ENCODE assay signal across 8 mouse cellular contexts in genomic region chr2:155956134-155957059, GRCm38 (mm10). TPM values are rescaled to one million over a fixed set of nuclear protein-coding genes. Genes with fewer than 3 reads are reported as not detected.
DNase-seq lines count a peak whose midpoint lies in the region; ATAC-seq and TF ChIP-seq lines count a peak whose summit lies in the region.

TSS of gene Cep250 (plus strand) at chr2:155956458.

- no peak for TF ChIP-seq CTCF in CH12.LX (conservative IDR thresholded peaks at IDR 0.05 in 1 of 2, IDR thresholded peaks at IDR 0.05 in 1 of 2; ENCODE audit: low read depth in 2 of 2, low read length in 2 of 2)
- TF ChIP-seq CTCF in heart, postnatal 0 days (IDR thresholded peaks at IDR 0.05; ENCODE audit: low read depth), result no peak
- TF ChIP-seq CTCF in testis, adult 2 months (IDR thresholded peaks at IDR 0.05; ENCODE audit: control insufficient read depth, insufficient read depth, insufficient replicate concordance, low read depth, low read length), result no peak

- no peaks in the 10 kb centered on the region for H3K9me3 ChIP-seq in CH12.LX (replicated peaks; ENCODE audit: low read length)
- H3K9me3 ChIP-seq in forebrain, embryonic 12.5 days, result no peaks in the 10 kb centered on the region
- no peaks in the 10 kb centered on the region for H3K9me3 ChIP-seq in heart, postnatal 0 days (replicated peaks; ENCODE audit: control insufficient read depth, low read length)
- H3K9me3 ChIP-seq in liver, embryonic 16.5 days (replicated peaks; ENCODE audit: control insufficient read depth, low read length), result no peaks in the 10 kb centered on the region
- H3K9me3 ChIP-seq in neural tube, embryonic 13.5 days, result no peaks in the 10 kb centered on the region

- ATAC-seq in forebrain, embryonic 12.5 days (ENCODE audit: low FRiP score), result peak; percentile 96
- ATAC-seq in heart, postnatal 0 days (ENCODE audit: insufficient read depth, low read depth), result peak; percentile 98
- ATAC-seq in liver, embryonic 16.5 days (ENCODE audit: low read depth), result peak; percentile 100
- ATAC-seq in neural tube, embryonic 13.5 days (ENCODE audit: low read depth), result peak; percentile 96

- H3K27me3 ChIP-seq in CH12.LX (replicated peaks), result peaks cover 11% of the 10 kb centered on the region
- peaks cover 10% of the 10 kb centered on the region for H3K27me3 ChIP-seq in forebrain, embryonic 12.5 days
- no peaks in the 10 kb centered on the region for H3K27me3 ChIP-seq in heart, postnatal 0 days (ENCODE audit: control insufficient read depth, insufficient read depth, low read length)
- no peaks in the 10 kb centered on the region for H3K27me3 ChIP-seq in liver, embryonic 16.5 days (ENCODE audit: control insufficient read depth, insufficient read depth, low read depth, low read length)
- H3K27me3 ChIP-seq in neural tube, embryonic 13.5 days, result peaks cover 6% of the 10 kb centered on the region
- no peaks in the 10 kb centered on the region for H3K27me3 ChIP-seq in testis, adult 2 months (ENCODE audit: control insufficient read depth, insufficient read depth, low read length)

- peaks cover 0 to 12% of the 10 kb centered on the region in 2 experiments for H3K36me3 ChIP-seq in CH12.LX (replicated peaks in 1 of 2; ENCODE audit: control insufficient read depth in 1 of 2, insufficient read depth in 1 of 2, low read length in 1 of 2)
- H3K36me3 ChIP-seq in forebrain, embryonic 12.5 days (replicated peaks), result peaks cover 9% of the 10 kb centered on the region; the same call in 1 of the 2 replicates
- H3K36me3 ChIP-seq in heart, postnatal 0 days (replicated peaks; ENCODE audit: control insufficient read depth, insufficient read depth, low read length), result no peaks in the 10 kb centered on the region
- no peaks in the 10 kb centered on the region for H3K36me3 ChIP-seq in liver, embryonic 16.5 days (ENCODE audit: control insufficient read depth, insufficient read depth)
- 0 out of 2 replicates have a peak, but pooled peaks cover 3% of the 10 kb centered on the region for H3K36me3 ChIP-seq in neural tube, embryonic 13.5 days
- H3K36me3 ChIP-seq in testis, adult 2 months (ENCODE audit: control insufficient read depth, insufficient read depth, low read length), result no peaks in the 10 kb centered on the region

- H3K4me2 ChIP-seq in CH12.LX (ENCODE audit: insufficient read depth, low read depth, poor library complexity, severe bottlenecking), result peak within 1 kb of the TSS; percentile 73
- H3K4me2 ChIP-seq in forebrain, embryonic 12.5 days, result peak within 1 kb of the TSS; percentile 68
- H3K4me2 ChIP-seq in heart, postnatal 0 days (ENCODE audit: low read depth, low read length), result peak within 1 kb of the TSS; percentile 96
- peak within 1 kb of the TSS; percentile 99 for H3K4me2 ChIP-seq in liver, embryonic 16.5 days (ENCODE audit: low read depth, low read length)
- H3K4me2 ChIP-seq in neural tube, embryonic 13.5 days, result peak within 1 kb of the TSS; percentile 72

- in situ Hi-C loops in CH12.LX (cut with MboI; ENCODE audit: low pct_ligation_motif_present, low pct_unique_long_range_greater_than_20kb, low sequenced_read_pairs), result no loop called here

- peaks cover 15% of the 10 kb centered on the region; the same call in 1 of the 2 replicates for H3K79me2 ChIP-seq in CH12.LX (replicated peaks; ENCODE audit: control insufficient read depth, extremely low read depth, insufficient read depth, poor library complexity, severe bottlenecking)

- peak within 1 kb of the TSS; percentile 24; the same call in 1 of the 2 replicates for H3K27ac ChIP-seq in CH12.LX (ENCODE audit: insufficient read depth, low read depth)
- peak within 1 kb of the TSS; percentile 90 for H3K27ac ChIP-seq in forebrain, embryonic 12.5 days
- H3K27ac ChIP-seq in heart, postnatal 0 days (ENCODE audit: low read depth), result peak within 1 kb of the TSS; percentile 85
- peak within 1 kb of the TSS; percentile 91 for H3K27ac ChIP-seq in liver, embryonic 16.5 days (ENCODE audit: low read length)
- H3K27ac ChIP-seq in neural tube, embryonic 13.5 days (replicated peaks), result peak within 1 kb of the TSS; percentile 92
- peak within 1 kb of the TSS; percentile 98 for H3K27ac ChIP-seq in testis, adult 2 months (ENCODE audit: control insufficient read depth, insufficient read depth, low read depth, low read length)

- peak within 1 kb of the TSS; percentile 78 to 97 (median 90) for H3K4me3 ChIP-seq in CH12.LX (replicated peaks in 1 of 3; ENCODE audit: low read depth in 2 of 3, low read length in 2 of 3, poor library complexity in 1 of 3)
- H3K4me3 ChIP-seq in forebrain, embryonic 12.5 days (replicated peaks), result peak within 1 kb of the TSS; percentile 92
- H3K4me3 ChIP-seq in heart, postnatal 0 days (ENCODE audit: low read depth, low read length), result peak within 1 kb of the TSS; percentile 91
- H3K4me3 ChIP-seq in liver, embryonic 16.5 days (ENCODE audit: low read depth, low read length), result peak within 1 kb of the TSS; percentile 89
- peak within 1 kb of the TSS; percentile 94 for H3K4me3 ChIP-seq in neural tube, embryonic 13.5 days
- peak within 1 kb of the TSS; percentile 92 for H3K4me3 ChIP-seq in testis, adult 2 months (ENCODE audit: control insufficient read depth, low read depth, low read length)

- TF ChIP-seq RAD21 in CH12.LX (IDR thresholded peaks at IDR 0.05; ENCODE audit: low read depth, low read length), result no peak

- H3K9ac ChIP-seq in CH12.LX (ENCODE audit: insufficient read depth, low read depth), result peak within 1 kb of the TSS; percentile 98
- peak within 1 kb of the TSS; percentile 94 for H3K9ac ChIP-seq in forebrain, embryonic 12.5 days
- peak within 1 kb of the TSS; percentile 92 for H3K9ac ChIP-seq in heart, postnatal 0 days (replicated peaks; ENCODE audit: low read depth, low read length)
- H3K9ac ChIP-seq in liver, embryonic 16.5 days (ENCODE audit: low read depth, low read length), result peak within 1 kb of the TSS; percentile 93
- H3K9ac ChIP-seq in neural tube, embryonic 13.5 days, result peak within 1 kb of the TSS; percentile 93

- no peak for TF ChIP-seq EP300 in CH12.LX (IDR thresholded peaks at IDR 0.05; ENCODE audit: low read length)
- TF ChIP-seq EP300 in heart, postnatal 0 days (IDR thresholded peaks at IDR 0.05; ENCODE audit: low read depth), result no peak; the same call in 1 of the 2 replicates

- dilution Hi-C loops in CH12.LX (cut with MboI; ENCODE audit: extremely low pct_ligation_motif_present, extremely low pct_unique_long_range_greater_than_20kb, low sequenced_read_pairs), result no loop called here

- H3K4me1 ChIP-seq in CH12.LX (ENCODE audit: control insufficient read depth in 1 of 2, insufficient read depth in 2 of 2), result peaks cover 0 to 17% of the 10 kb centered on the region in 2 experiments; a peak in 1 of 4 replicates
- peaks cover 9% of the 10 kb centered on the region for H3K4me1 ChIP-seq in forebrain, embryonic 12.5 days
- H3K4me1 ChIP-seq in heart, postnatal 0 days (ENCODE audit: control insufficient read depth, insufficient read depth), result no peaks in the 10 kb centered on the region
- peaks cover 10% of the 10 kb centered on the region for H3K4me1 ChIP-seq in liver, embryonic 16.5 days (ENCODE audit: control insufficient read depth, low read depth, low read length)
- H3K4me1 ChIP-seq in neural tube, embryonic 13.5 days (replicated peaks), result peaks cover 10% of the 10 kb centered on the region
- no peaks in the 10 kb centered on the region; the same call in 1 of the 2 replicates for H3K4me1 ChIP-seq in testis, adult 2 months (ENCODE audit: control insufficient read depth, insufficient read depth, low read length)

- peak; percentile 90 for TF ChIP-seq POLR2A in CH12.LX (IDR thresholded peaks at IDR 0.05; ENCODE audit: low read depth, low read length)
- TF ChIP-seq POLR2A in testis, adult 2 months (IDR thresholded peaks at IDR 0.05; ENCODE audit: control insufficient read depth, low read depth, low read length), result peak; percentile 47

- DNase-seq in CH12.LX (ENCODE audit: extremely low read depth), result peak; percentile 90
- DNase-seq in c-Kit-positive CD71-positive TER-119-negative erythroid progenitor cells, embryonic 14.5 days (ENCODE audit: low read depth), result peak; percentile 77
- DNase-seq in heart, postnatal 0 days (ENCODE audit: low spot score), result peak; percentile 90
- DNase-seq in kidney, postnatal 4 days, result peak; percentile 91 to 96

- WGBS in forebrain, embryonic 12.5 days, result under 1% methylated on average over 59 of the region's 59 CpGs
- WGBS in heart, postnatal 0 days, result under 1% methylated on average over 55 of the region's 59 CpGs
- whole genome bisulfite sequencing in liver, embryonic 16.5 days (ENCODE audit: insufficient replicate concordance), result under 1% methylated on average over 58 of the region's 59 CpGs
- under 1% methylated on average over 59 of the region's 59 CpGs for WGBS in neural tube, embryonic 13.5 days

TF ChIP-seq in CH12.LX, 34 proteins besides CTCF, POLR2A, EP300 and RAD21 (continues in another document):
- peak; percentile 79 for TF ChIP-seq NELFE (IDR thresholded peaks at IDR 0.05; ENCODE audit: low read depth, low read length)
- peak; percentile 87 for TF ChIP-seq ZMIZ1 (IDR thresholded peaks at IDR 0.05; ENCODE audit: low read depth, low read length)
- no peak for TF ChIP-seq CHD2 (IDR thresholded peaks at IDR 0.05; ENCODE audit: low read length)
- TF ChIP-seq KAT2A (IDR thresholded peaks at IDR 0.05; ENCODE audit: insufficient replicate concordance, low read length), result 0 out of 2 replicates have a peak, but pooled peaks have one; percentile 60
- TF ChIP-seq ZNF384 (IDR thresholded peaks at IDR 0.05; ENCODE audit: low read depth, low read length), result no peak
- TF ChIP-seq CHD1 (IDR thresholded peaks at IDR 0.05; ENCODE audit: low read depth, low read length), result 0 out of 2 replicates have a peak, but pooled peaks have one; percentile 41
- peak; percentile 78 for TF ChIP-seq MYC (IDR thresholded peaks at IDR 0.05; ENCODE audit: low read depth, low read length)
- 0 out of 2 replicates have a peak, but pooled peaks have one; percentile 48 for TF ChIP-seq TBP (conservative IDR thresholded peaks at IDR 0.05; ENCODE audit: low read depth, low read length)
- TF ChIP-seq RCOR1 (conservative IDR thresholded peaks at IDR 0.05; ENCODE audit: low read depth, low read length), result no peak
- no peak; the same call in 1 of the 2 replicates for TF ChIP-seq MXI1 (IDR thresholded peaks at IDR 0.05; ENCODE audit: low read depth, low read length)
- no peak for TF ChIP-seq ETS1 (conservative IDR thresholded peaks at IDR 0.05; ENCODE audit: low read depth, low read length)

RNA-seq across cellular contexts. Expression of gene Cep250, which starts in this region (rescaled TPM):
- total RNA-seq in CH12.LX (2012; rRNA removed) (29.1 and 31.4 TPM in 2 replicates), CH12.LX (2014; rRNA removed) (13.5 and 17.7 TPM in 2 replicates)
- 25.8 and 26.3 TPM in 2 replicates for polyA plus RNA-seq in CH12.LX (2012; ENCODE audit: insufficient read length, low read depth)
- 28.9 and 30.5 TPM in 2 replicates for polyA plus RNA-seq in forebrain, embryonic 12.5 days (2016; fragmentation: Nextera tagmentation; extraction: Ambion mirVana)
- total RNA-seq in heart, postnatal 0 days (2014; rRNA removed; ENCODE audit: low replicate concordance), result 3.7 and 9.8 TPM in 2 replicates
- polyA plus RNA-seq in heart, postnatal 0 days (2015; fragmentation: Nextera tagmentation; extraction: Ambion mirVana), result 3.6 and 4.0 TPM in 2 replicates
- 6.6 and 7.0 TPM in 2 replicates for polyA plus RNA-seq in liver, embryonic 16.5 days (2015; fragmentation: Nextera tagmentation; extraction: Ambion mirVana)
- polyA plus RNA-seq in neural tube, embryonic 13.5 days (2015; fragmentation: Nextera tagmentation; extraction: Ambion mirVana), result 13.6 and 18.6 TPM in 2 replicates
- 5.8 and 6.4 TPM in 2 replicates for polyA plus RNA-seq in testis, adult 2 months (2012; rRNA removed)

Comparison
In these comparisons a context has a peak if more than half of its experiments do, and no peak if none do; other contexts are left out.
1. Peak in every context shown above with its lines: DNase-seq, ATAC-seq, H3K4me3 ChIP-seq and H3K27ac ChIP-seq.
2. H3K27ac ChIP-seq: peak in every context shown above with its lines; median percentile 98 in testis, adult 2 months; 92 in neural tube, embryonic 13.5 days; 91 in liver, embryonic 16.5 days; 90 in forebrain, embryonic 12.5 days; 85 in heart, postnatal 0 days; 24 in CH12.LX.